Mouse (Mus musculus): Measurements from ENCODE around the gene Phospho2. TPM values are rescaled to one million over a fixed set of nuclear protein-coding genes. Genes with fewer than 3 reads are reported as not detected.
"Not testable (repeated sequence)": the region's sequence is repeated elsewhere in the genome, so short reads cannot be mapped to it uniquely, and the experiment has no call there.

The Phospho2 gene
- total RNA-seq (2021), result 10 to 100 TPM in 1 of 2 experiments, 1 to 10 TPM in 1; 9.5 to 14.0 TPM
- long read RNA-seq, experiment 1, transcript Phospho2-201 (4 exons, 2,260 nt), result major isoform, 18 of 20 reads
- long read RNA-seq, experiment 1, partial matches to known transcripts, result 0 of 20 reads
- long read RNA-seq, experiment 1, other reads (novel, unspliced or antisense), result 1 of 20 reads
- long read RNA-seq, experiment 2, transcript Phospho2-201 (4 exons, 2,260 nt), result major isoform, 19 of 23 reads
- long read RNA-seq, experiment 2, partial matches to known transcripts, result 0 of 23 reads
- long read RNA-seq, experiment 2, other reads (novel, unspliced or antisense), result 0 of 23 reads

- peak; percentile 98 to 99 for DNase-seq (ENCODE audit: low spot score in 2 of 2)
These were observed at the start of gene Phospho2, which contains the start of gene Ccdc173 for GRCm38 (mm10) chr2:69789429-69790069. Phospho2 (plus strand) TSS chr2:69789623. Ccdc173 (minus strand) TSS chr2:69789575.

- DNase-seq (ENCODE audit: low spot score in 2 of 2), result no peak
These were observed 44.3 kb upstream of the Phospho2 start for GRCm38 (mm10) chr2:69745091-69745490.

- no peak for DNase-seq (ENCODE audit: low spot score in 2 of 2)
These were observed 28.4 kb upstream of the Phospho2 start for GRCm38 (mm10) chr2:69760980-69761379.

- no peak for DNase-seq (ENCODE audit: low spot score in 2 of 2)
These were observed 26.1 kb upstream of the Phospho2 start for GRCm38 (mm10) chr2:69763340-69763739.

GRCm38 (mm10) chr2:69764716-69765115 is 24.7 kb upstream of the Phospho2 start:
- DNase-seq (ENCODE audit: low spot score in 2 of 2), result no peak

GRCm38 (mm10) chr2:69773331-69773730 is 16.1 kb upstream of the Phospho2 start:
- no peak for DNase-seq (ENCODE audit: low spot score in 2 of 2)

GRCm38 (mm10) chr2:69777985-69778835 is 11.2 kb upstream of the Phospho2 start:
- DNase-seq (ENCODE audit: low spot score in 2 of 2), result no peak

- DNase-seq (ENCODE audit: low spot score in 2 of 2), result no peak
These were observed 10.6 kb upstream of the Phospho2 start for GRCm38 (mm10) chr2:69778836-69779177.

GRCm38 (mm10) chr2:69788974-69789373 is 449 bp upstream of the Phospho2 start:
- no peak for DNase-seq (ENCODE audit: low spot score in 2 of 2)

- peak; percentile 63 to 84 for DNase-seq (ENCODE audit: low spot score in 2 of 2)
These were observed 862 bp downstream of the Phospho2 start for GRCm38 (mm10) chr2:69790285-69790684.

GRCm38 (mm10) chr2:69790722-69791121 is 1.3 kb downstream of the Phospho2 start:
- no peak for DNase-seq (ENCODE audit: low spot score in 2 of 2)

- peak; percentile 55 to 66 for DNase-seq (ENCODE audit: low spot score in 2 of 2)
These were observed 13.5 kb downstream of the Phospho2 start for GRCm38 (mm10) chr2:69802911-69803312.

- no peak for DNase-seq (ENCODE audit: low spot score in 2 of 2)
These were observed 14.3 kb downstream of the Phospho2 start for GRCm38 (mm10) chr2:69803756-69804155.

- DNase-seq (ENCODE audit: low spot score in 2 of 2), result not testable (repeated sequence)
These were observed 15.2 kb downstream of the Phospho2 start for GRCm38 (mm10) chr2:69804663-69805062.

GRCm38 (mm10) chr2:69810169-69810568 is 20.7 kb downstream of the Phospho2 start:
- no peak for DNase-seq (ENCODE audit: low spot score in 2 of 2)

GRCm38 (mm10) chr2:69811349-69811748 is 21.9 kb downstream of the Phospho2 start:
- not testable (repeated sequence) for DNase-seq (ENCODE audit: low spot score in 2 of 2)

GRCm38 (mm10) chr2:69816575-69816974 is 27.2 kb downstream of the Phospho2 start:
- no peak for DNase-seq (ENCODE audit: low spot score in 2 of 2)

GRCm38 (mm10) chr2:69818350-69819085 is 29.1 kb downstream of the Phospho2 start:
- no peak for DNase-seq (ENCODE audit: low spot score in 2 of 2)

- no peak for DNase-seq (ENCODE audit: low spot score in 2 of 2)
These were observed 30.8 kb downstream of the Phospho2 start for GRCm38 (mm10) chr2:69820201-69820600.

GRCm38 (mm10) chr2:69821711-69822110 is 32.3 kb downstream of the Phospho2 start, which contains the start of gene Klhl23:
Klhl23 (plus strand) TSS chr2:69821944.
- no peak for DNase-seq (ENCODE audit: low spot score in 2 of 2)
